Mouse (Mus musculus): Measurements from ENCODE around the gene Prkrip1. TPM values are rescaled to one million over a fixed set of nuclear protein-coding genes. Genes with fewer than 3 reads are reported as not detected.

Prkrip1 gene
- polyA plus RNA-seq, 1 experiment from 2014 or later = 74.0 TPM

DNA sequence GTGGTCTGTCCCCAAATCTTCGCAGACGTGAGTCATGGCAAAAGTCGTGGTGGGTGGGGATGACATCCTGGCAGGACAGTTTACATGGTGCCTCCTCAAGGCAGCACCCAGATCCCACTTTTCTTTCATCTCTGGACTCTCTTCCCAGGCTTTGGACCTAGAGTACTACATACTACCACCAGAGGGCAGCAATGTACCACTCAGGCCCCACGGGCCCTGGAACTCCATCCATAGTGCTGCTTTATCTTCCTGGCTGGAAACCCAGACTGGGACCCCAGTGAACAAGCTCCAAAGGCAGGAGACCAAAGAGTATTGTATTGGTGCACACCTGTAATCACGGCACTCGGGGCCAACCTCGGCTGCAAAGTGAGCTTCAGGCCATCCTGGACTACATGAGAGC, 3.1 kb upstream of the Prkrip1 start:
- H3K36me3 ChIP-seq (ENCODE audit: poor library complexity, severe bottlenecking) = peaks cover 4% of the 10 kb centered on the region
- no peak overlapping the region; the same call in 1 of the 2 replicates for H3K27ac ChIP-seq
- peak; percentile 52 for ATAC-seq
- H3K4me1 ChIP-seq = peaks cover 15% of the 10 kb centered on the region
- no peaks in the 10 kb centered on the region for H3K9me3 ChIP-seq (replicated peaks)
- H3K9ac ChIP-seq = no peak overlapping the region
- H3K27me3 ChIP-seq = no peaks in the 10 kb centered on the region
- no peak overlapping the region for H3K4me2 ChIP-seq
- 27% methylated on average over 7 of the region's 7 CpGs for WGBS
- no peak overlapping the region for H3K4me3 ChIP-seq

GRCm38 (mm10) chr5:136199526-136199925, 763 bp upstream of the Prkrip1 start:
- no peaks in the 10 kb centered on the region for H3K9me3 ChIP-seq (replicated peaks)
- H3K4me1 ChIP-seq = peaks cover 15% of the 10 kb centered on the region
- WGBS = 26% methylated on average over 11 of the region's 11 CpGs
- ATAC-seq = no peak
- peak overlapping the region; percentile 99 for H3K4me3 ChIP-seq
- no peak overlapping the region; the same call in 1 of the 2 replicates for H3K27ac ChIP-seq
- no peaks in the 10 kb centered on the region for H3K27me3 ChIP-seq
- H3K9ac ChIP-seq = peak overlapping the region; percentile 95
- peak overlapping the region; percentile 93 for H3K4me2 ChIP-seq
- peaks cover 27% of the 10 kb centered on the region for H3K36me3 ChIP-seq (ENCODE audit: poor library complexity, severe bottlenecking)

DNA sequence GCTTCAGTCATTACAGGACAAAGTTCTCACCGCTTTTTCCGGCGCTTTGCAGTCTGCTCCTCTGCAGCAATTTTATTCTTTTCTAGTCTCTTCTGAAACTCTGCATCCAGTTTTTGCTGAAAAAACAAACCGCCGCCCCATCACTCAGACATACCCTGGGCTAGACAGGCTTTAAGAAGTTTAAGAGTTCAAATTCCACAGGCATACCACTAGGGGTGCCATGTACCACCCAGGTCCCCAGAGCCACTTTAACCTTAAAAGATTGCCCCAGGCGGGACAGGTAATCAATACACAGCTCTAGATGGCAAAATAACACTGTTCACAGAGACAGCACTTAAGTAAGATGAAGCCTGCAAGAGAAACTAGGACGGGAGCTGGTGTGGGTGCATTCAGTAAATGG, 6.9 kb downstream of the Prkrip1 start:
- no peak for ATAC-seq
- Histone ChIP-seq H3K36me3 (ENCODE audit: poor library complexity, severe bottlenecking) (peaks cover 95% of the 10 kb centered on the region), H3K9ac (no peak overlapping the region), H3K4me2 (no peak overlapping the region), H3K9me3 (replicated peaks) (no peaks in the 10 kb centered on the region), H3K27ac (no peak overlapping the region), H3K4me1 (no peaks in the 10 kb centered on the region), H3K27me3 (no peaks in the 10 kb centered on the region), H3K4me3 (no peak overlapping the region)
- WGBS = 87% methylated on average over 7 of the region's 7 CpGs

DNA sequence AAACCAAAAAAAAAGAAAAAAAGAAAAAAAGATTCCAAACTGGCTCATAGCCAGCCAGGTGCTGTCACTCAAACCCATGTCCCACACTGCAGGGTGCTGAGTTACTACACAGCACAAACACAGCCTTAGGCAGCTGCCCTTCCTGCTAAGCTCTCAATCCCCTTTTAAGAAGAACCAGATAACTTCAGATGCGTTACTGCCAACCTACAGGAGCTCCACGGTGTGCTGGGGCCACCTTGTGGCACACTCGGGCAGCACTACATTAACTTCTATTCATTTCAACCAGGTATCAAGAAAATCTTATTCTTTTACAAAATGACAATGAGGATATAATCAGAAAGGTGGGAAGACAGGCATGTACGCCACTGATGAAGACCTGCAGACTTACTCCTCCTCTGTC, 12.0 kb downstream of the Prkrip1 start:
- Histone ChIP-seq H3K4me3 (no peak overlapping the region), H3K27me3 (no peaks in the 10 kb centered on the region), H3K9me3 (replicated peaks) (no peaks in the 10 kb centered on the region), H3K4me1 (0 out of 2 replicates have a peak, but pooled peaks cover 3% of the 10 kb centered on the region), H3K27ac (no peak overlapping the region), H3K4me2 (no peak overlapping the region), H3K9ac (no peak overlapping the region), H3K36me3 (ENCODE audit: poor library complexity, severe bottlenecking) (peaks cover 83% of the 10 kb centered on the region)
- 32% methylated on average over 4 of the region's 4 CpGs for WGBS
- ATAC-seq = 0 out of 2 replicates have a peak, but pooled peaks have one; percentile 43

- H3K36me3 ChIP-seq (ENCODE audit: poor library complexity, severe bottlenecking) = peaks cover 84% of the 10 kb centered on the region
- H3K27ac ChIP-seq = no peak overlapping the region
- no peak overlapping the region for H3K4me2 ChIP-seq
- no peaks in the 10 kb centered on the region for H3K9me3 ChIP-seq (replicated peaks)
- 96% methylated on average over 7 of the region's 7 CpGs for WGBS
- ATAC-seq = no peak
- H3K4me1 ChIP-seq = 0 out of 2 replicates have a peak, but pooled peaks cover 3% of the 10 kb centered on the region
- H3K27me3 ChIP-seq = no peaks in the 10 kb centered on the region
- H3K4me3 ChIP-seq = no peak overlapping the region
- H3K9ac ChIP-seq = no peak overlapping the region
These were observed 15.0 kb downstream of the Prkrip1 start for GRCm38 (mm10) chr5:136183766-136184165.

- H3K27me3 ChIP-seq = no peaks in the 10 kb centered on the region
- H3K4me2 ChIP-seq = no peak overlapping the region
- 93% methylated on average over 4 of the region's 4 CpGs for WGBS
- H3K36me3 ChIP-seq (ENCODE audit: poor library complexity, severe bottlenecking) = peaks cover 83% of the 10 kb centered on the region
- no peak for ATAC-seq
- H3K4me1 ChIP-seq = 0 out of 2 replicates have a peak, but pooled peaks cover 3% of the 10 kb centered on the region
- no peaks in the 10 kb centered on the region for H3K9me3 ChIP-seq (replicated peaks)
- no peak overlapping the region for H3K27ac ChIP-seq
- no peak overlapping the region for H3K9ac ChIP-seq
- H3K4me3 ChIP-seq = no peak overlapping the region
These were observed 15.9 kb downstream of the Prkrip1 start for GRCm38 (mm10) chr5:136182830-136183229.

GRCm38 (mm10) chr5:136182049-136182448, 16.7 kb downstream of the Prkrip1 start:
- Histone ChIP-seq H3K27ac (no peak overlapping the region), H3K4me1 (0 out of 2 replicates have a peak, but pooled peaks cover 3% of the 10 kb centered on the region), H3K9ac (no peak overlapping the region), H3K9me3 (replicated peaks) (no peaks in the 10 kb centered on the region), H3K4me3 (no peak overlapping the region), H3K36me3 (ENCODE audit: poor library complexity, severe bottlenecking) (peaks cover 86% of the 10 kb centered on the region), H3K4me2 (no peak overlapping the region), H3K27me3 (no peaks in the 10 kb centered on the region)
- no peak for ATAC-seq
- 93% methylated on average over 6 of the region's 6 CpGs for WGBS

- H3K4me2 ChIP-seq = no peak overlapping the region
- 0 out of 2 replicates have a peak, but pooled peaks cover under 1% of the 10 kb centered on the region for H3K4me1 ChIP-seq
- no peak overlapping the region for H3K27ac ChIP-seq
- no peaks in the 10 kb centered on the region for H3K27me3 ChIP-seq
- no peak overlapping the region for H3K4me3 ChIP-seq
- H3K9ac ChIP-seq = no peak overlapping the region
- ATAC-seq = no peak
- 93% methylated on average over 6 of the region's 6 CpGs for WGBS
- peaks cover 82% of the 10 kb centered on the region for H3K36me3 ChIP-seq (ENCODE audit: poor library complexity, severe bottlenecking)
- no peaks in the 10 kb centered on the region for H3K9me3 ChIP-seq (replicated peaks)
These were observed 17.6 kb downstream of the Prkrip1 start for GRCm38 (mm10) chr5:136181197-136181596.

DNA sequence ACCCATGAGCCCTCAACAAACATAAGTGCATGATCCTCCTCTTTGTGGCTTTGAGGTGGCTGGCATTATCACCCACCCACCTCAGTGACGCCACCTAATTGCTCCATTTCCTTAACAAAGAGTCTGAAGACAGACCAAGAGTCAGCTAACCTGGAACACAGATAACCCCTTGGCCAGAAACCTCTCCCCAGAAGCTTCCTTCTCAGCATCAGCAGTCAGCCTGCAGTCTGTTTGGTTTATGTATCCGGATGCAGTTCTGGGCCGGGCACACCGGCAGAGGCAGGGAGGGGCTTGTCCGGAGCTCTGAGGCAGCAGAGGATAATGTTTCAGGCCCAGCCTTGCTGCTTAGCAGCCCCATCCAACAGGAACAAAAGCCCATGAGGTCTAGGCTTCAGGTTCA, 19.2 kb downstream of the Prkrip1 start:
- no peak for ATAC-seq
- Histone ChIP-seq H3K4me1 (no peaks in the 10 kb centered on the region), H3K4me2 (no peak overlapping the region), H3K27me3 (no peaks in the 10 kb centered on the region), H3K9ac (no peak overlapping the region), H3K9me3 (replicated peaks) (no peaks in the 10 kb centered on the region), H3K27ac (no peak overlapping the region), H3K36me3 (ENCODE audit: poor library complexity, severe bottlenecking) (peaks cover 66% of the 10 kb centered on the region), H3K4me3 (no peak overlapping the region)
- WGBS = 84% methylated on average over 5 of the region's 5 CpGs

DNA sequence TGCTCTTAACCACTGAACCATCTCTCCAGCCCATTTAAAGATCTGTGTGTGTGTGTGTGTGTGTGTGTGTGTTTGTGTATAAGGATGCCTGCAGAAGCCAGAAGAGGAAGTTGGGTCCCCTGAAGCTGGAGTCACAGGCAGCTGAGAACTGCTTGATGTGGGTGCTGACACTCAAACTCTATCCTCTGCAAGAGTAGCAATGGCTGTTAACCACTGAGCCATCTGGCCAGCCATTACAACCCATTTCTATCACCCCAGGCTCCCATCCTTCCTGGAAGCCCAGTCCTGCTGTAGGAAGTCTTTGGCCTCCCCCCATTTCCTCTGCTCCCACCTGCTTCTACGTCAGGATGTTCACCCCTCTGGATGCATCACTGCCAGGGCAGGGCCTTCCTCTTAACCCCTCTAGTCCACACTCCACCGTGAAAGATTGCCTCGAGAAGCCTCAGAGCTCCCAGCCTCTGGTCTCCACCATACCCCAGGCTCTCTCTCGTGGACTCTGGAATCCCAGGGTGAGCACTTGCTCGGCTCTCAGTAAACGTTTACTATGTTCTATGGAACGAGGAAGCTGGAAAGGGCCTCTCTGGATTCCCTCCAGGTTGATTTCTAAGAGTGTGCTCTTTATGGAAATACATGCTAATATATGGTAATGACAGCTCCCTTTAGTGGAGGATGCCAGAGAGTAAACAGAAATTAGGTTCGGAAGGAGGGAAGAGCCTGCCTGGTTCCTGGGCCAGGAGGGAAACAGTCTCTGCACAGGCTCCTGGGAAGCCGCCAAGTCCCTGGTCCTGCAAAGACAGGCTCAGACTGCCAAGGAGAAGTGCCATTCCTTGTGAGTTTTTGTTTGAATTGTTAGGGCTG, 24.9 kb downstream of the Prkrip1 start:
- H3K27me3 ChIP-seq = 0 out of 2 replicates have a peak, but pooled peaks cover 8% of the 10 kb centered on the region
- H3K4me2 ChIP-seq = no peak overlapping the region
- WGBS = 44% methylated on average over 9 of the region's 9 CpGs
- H3K27ac ChIP-seq = peak overlapping the region; percentile 65
- peaks cover 16% of the 10 kb centered on the region for H3K36me3 ChIP-seq (ENCODE audit: poor library complexity, severe bottlenecking)
- H3K9me3 ChIP-seq (replicated peaks) = no peaks in the 10 kb centered on the region
- H3K4me1 ChIP-seq = peaks cover 28% of the 10 kb centered on the region
- H3K4me3 ChIP-seq = no peak overlapping the region
- no peak overlapping the region for H3K9ac ChIP-seq
- ATAC-seq = peak; percentile 50

GRCm38 (mm10) chr5:136172939-136173338, 25.8 kb downstream of the Prkrip1 start:
- Histone ChIP-seq H3K27me3 (0 out of 2 replicates have a peak, but pooled peaks cover 8% of the 10 kb centered on the region), H3K4me2 (no peak overlapping the region), H3K9me3 (replicated peaks) (peaks cover 4% of the 10 kb centered on the region; the same call in 1 of the 2 replicates), H3K36me3 (ENCODE audit: poor library complexity, severe bottlenecking) (peaks cover 12% of the 10 kb centered on the region), H3K9ac (no peak overlapping the region), H3K4me1 (peaks cover 28% of the 10 kb centered on the region), H3K4me3 (no peak overlapping the region), H3K27ac (no peak overlapping the region)
- no peak for ATAC-seq
- 76% methylated on average over 9 of the region's 9 CpGs for WGBS
